Mouse (Mus musculus) urinary bladder, postnatal 4 days (tissue): ENCODE measurements around the gene Gnptab.
"Not testable (repeated sequence)": the region's sequence is repeated elsewhere in the genome, so short reads cannot be mapped to it uniquely, and the experiment has no call there.

Experiments
- DNase-seq, 2 experiments: peaks; one replicate each; pipeline ENCODE4 v3.0.0; 2021 to 2022; ENCODE audit warnings: low spot score in 2 of 2

Gene Gnptab

GRCm38 (mm10) chr10:88379013-88379885, at the start of gene Gnptab, which contains the start of gene Dram1:
Gene Gnptab, plus strand, starts transcription at chr10:88379132.
Gene Dram1, minus strand, starts transcription at chr10:88379080.
- peak; percentile 85 to 87 for DNase-seq

- DNase-seq: no peak
Measured at GRCm38 (mm10) chr10:88330695-88331094, 48.2 kb upstream of the Gnptab start.

- no peak for DNase-seq
Measured at GRCm38 (mm10) chr10:88340660-88341059, 38.3 kb upstream of the Gnptab start.

GRCm38 (mm10) chr10:88341368-88341767, 37.6 kb upstream of the Gnptab start:
- DNase-seq: no peak

GRCm38 (mm10) chr10:88345899-88346401, 33.0 kb upstream of the Gnptab start:
- no peak for DNase-seq

GRCm38 (mm10) chr10:88346454-88347245, 32.3 kb upstream of the Gnptab start:
- DNase-seq: no peak

- DNase-seq: no peak
Measured at GRCm38 (mm10) chr10:88349800-88350199, 29.1 kb upstream of the Gnptab start.

- DNase-seq: no peak
Measured at GRCm38 (mm10) chr10:88350687-88351086, 28.2 kb upstream of the Gnptab start.

- no peak for DNase-seq
Measured at GRCm38 (mm10) chr10:88351411-88352103, 27.4 kb upstream of the Gnptab start.

- DNase-seq: no peak
Measured at GRCm38 (mm10) chr10:88352549-88352948, 26.4 kb upstream of the Gnptab start.

- no peak for DNase-seq
Measured at GRCm38 (mm10) chr10:88354599-88354998, 24.3 kb upstream of the Gnptab start.

GRCm38 (mm10) chr10:88356114-88356982, 22.6 kb upstream of the Gnptab start:
- DNase-seq: no peak

GRCm38 (mm10) chr10:88356983-88357559, 21.9 kb upstream of the Gnptab start:
- DNase-seq: peak; percentile 61 to 75

GRCm38 (mm10) chr10:88362218-88362617, 16.7 kb upstream of the Gnptab start:
- no peak for DNase-seq

GRCm38 (mm10) chr10:88364221-88364620, 14.7 kb upstream of the Gnptab start:
- DNase-seq: no peak

- DNase-seq: no peak
Measured at GRCm38 (mm10) chr10:88369233-88369632, 9.7 kb upstream of the Gnptab start.

GRCm38 (mm10) chr10:88371793-88372192, 7.1 kb upstream of the Gnptab start:
- peak in 1 of 2 experiments; percentile 76 for DNase-seq

- DNase-seq: no peak
Measured at GRCm38 (mm10) chr10:88372436-88372835, 6.5 kb upstream of the Gnptab start.

GRCm38 (mm10) chr10:88372945-88373344, 6.0 kb upstream of the Gnptab start:
- DNase-seq: not testable (repeated sequence)

- DNase-seq: no peak
Measured at GRCm38 (mm10) chr10:88374984-88375383, 3.9 kb upstream of the Gnptab start.
